Mouse (Mus musculus) gastrocnemius, postnatal 10 days (tissue): ENCODE measurements at regions not wholly inside any gene's neighbourhood (a gene's known extent, or its start where the extent isn't known, plus 50 kb on each side); places are given as distances from the start of the nearest gene placed in this dataset.
A peak's percentile ranks its signal among the peaks of the same experiment; 100 is the strongest.

Source experiments
- DNase-seq: peaks from one replicate; pipeline ENCODE4 v3.0.0; 2021; ENCODE audit warnings: mixed read lengths

DNA sequence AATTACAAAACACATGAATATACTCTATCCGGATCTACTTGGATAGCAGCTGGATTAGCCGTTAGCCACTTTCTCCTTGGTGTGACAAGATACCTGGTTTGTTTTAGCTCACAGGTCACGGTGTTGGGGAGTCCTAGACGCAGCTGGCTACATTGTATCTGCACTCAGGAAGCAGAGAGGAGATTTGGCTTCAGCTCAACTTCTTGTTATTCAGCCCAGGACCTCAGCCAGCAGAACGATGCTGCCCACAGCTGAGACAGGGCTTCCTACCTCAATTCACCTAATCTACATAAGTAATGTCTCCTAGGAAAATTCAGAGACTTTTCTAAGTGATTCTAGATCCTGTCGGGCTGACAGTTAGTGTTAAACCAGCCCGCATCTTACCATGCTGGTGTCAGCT is 289.4 kb downstream of the 3100002H09Rik start:
- no peak for DNase-seq

DNA sequence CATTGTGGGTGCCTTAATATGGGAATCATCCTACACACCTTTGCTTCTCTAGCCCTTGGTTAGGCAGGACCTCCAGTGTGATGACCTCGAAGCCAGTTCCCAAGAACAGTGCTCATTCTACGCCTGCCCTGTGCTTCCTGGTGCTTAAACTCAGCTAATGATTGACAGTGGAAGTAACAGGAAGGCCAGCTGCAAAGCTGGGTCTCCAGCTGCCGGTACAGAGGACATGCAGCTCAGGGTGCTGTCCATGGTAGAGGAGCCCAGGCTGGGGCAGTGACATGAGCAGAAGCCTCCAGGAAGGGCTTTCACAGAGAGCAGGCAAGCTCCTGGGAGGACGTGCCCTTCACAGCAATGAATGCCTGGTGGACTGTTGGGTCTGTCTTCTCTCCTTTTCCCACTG is 293.6 kb downstream of the 3100002H09Rik start:
- no peak for DNase-seq

DNA sequence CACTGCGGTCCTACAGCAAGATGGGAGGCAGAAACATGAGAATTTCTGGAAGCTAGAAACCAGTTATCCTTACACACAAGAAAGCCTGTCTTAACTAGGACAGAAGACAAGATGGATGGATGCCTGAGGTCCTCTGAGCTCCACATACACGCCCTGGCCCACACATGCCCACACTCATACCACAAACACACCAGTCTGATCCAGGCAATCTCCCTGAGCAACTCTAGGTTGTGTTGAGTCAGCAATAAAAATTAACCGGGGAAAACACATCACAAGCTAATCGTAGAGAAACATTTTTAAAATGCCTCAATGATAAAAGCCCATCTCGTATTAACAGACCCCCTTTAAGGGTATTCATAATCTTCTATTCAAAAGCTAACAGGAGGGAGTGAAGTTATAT is 298.9 kb downstream of the 3100002H09Rik start:
- DNase-seq: no peak

GRCm38 (mm10) chr4:124310594-124310993 is 300.0 kb downstream of the 3100002H09Rik start:
- no peak for DNase-seq

DNA sequence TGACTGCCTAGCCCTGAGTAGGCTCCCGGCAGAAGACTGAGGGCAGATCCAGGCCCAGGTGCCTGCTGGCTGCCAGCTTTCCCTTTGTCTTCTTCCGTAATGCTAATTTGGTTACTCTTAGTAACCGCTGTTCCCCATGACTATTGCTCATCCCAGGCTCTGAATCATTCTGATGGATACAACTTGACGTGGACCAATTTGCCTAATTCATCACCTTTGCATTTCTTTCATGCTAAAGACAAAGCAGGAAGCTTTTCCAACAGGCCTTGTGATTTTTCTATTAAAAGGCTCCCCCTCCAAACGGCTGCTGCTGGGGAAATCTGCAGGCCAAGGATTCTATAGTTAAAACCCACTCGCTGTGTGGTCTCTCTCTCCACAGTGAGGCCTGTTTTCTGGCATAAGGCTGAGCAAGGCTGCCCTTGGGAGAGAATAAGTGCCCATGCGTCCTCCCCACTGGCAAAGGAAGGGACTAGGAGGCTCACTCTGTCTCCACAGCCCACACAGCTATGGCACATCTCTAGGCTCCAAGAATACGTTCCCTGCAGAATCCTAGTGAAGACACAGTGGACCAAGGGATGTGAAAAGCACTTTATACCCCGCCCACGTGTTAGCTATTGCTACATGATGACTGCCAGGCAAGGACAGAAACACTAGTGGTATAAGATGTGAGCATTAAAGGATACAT is 304.6 kb downstream of the 3100002H09Rik start:
- DNase-seq: no peak

GRCm38 (mm10) chr4:124302950-124303349 is 307.7 kb downstream of the 3100002H09Rik start:
- no peak for DNase-seq

DNA sequence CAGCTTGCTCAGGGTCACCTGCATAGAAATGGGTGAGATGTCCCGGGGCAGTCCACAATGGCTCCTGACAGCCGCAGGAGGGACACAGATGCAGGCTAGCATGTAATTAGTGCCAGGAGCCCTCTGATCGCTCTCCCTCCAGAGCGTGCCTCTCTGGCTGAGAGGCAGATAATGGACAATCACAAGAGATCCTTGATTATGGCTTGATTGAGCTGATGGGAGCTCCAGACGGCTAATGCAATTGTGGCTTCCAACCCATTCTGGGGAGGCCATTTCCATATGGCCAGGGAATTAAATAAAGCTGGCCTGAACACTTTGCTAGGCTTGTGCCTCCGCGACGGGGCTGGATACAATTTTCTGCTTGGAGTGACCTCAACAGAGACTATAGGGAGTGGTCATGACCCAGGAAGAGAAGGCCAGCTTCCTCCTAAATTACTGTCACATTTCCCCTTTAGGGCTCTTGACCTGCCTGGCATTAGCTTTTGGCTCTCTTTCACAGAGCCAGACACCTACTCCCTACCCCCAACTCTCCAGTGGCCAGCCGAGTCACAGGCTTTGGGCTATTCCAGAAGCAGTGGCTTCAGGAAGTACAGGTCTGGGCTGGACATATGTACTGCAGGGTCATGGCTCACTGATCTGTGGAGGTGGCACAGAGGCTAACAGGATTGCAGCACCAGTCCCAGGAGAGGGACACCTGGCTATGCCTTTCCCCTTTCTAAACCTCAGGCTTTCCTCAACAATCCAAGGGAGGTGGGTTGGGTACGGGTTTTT is 311.8 kb downstream of the 3100002H09Rik start:
- DNase-seq: no peak

GRCm38 (mm10) chr4:124292254-124292653 is 318.3 kb downstream of the 3100002H09Rik start:
- DNase-seq: no peak

DNA sequence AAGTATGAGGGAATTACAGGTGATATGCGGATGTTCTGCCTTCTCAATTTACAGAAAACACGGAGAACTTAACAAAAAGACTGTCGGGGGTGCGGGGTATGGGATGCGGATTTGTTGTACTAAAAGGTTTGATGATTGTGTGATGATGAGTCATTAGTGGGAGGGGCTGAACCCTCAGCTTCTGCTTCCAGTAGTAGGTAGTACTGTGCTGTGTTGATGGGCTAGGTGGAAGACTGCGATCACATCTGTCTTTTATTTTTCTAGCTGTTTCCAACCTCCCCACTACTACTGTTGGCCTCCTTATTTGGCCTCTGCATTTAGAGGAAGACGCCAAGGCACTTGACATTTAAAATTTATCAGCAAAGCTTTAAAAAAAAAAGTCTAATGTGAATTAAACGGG is 318.8 kb downstream of the 3100002H09Rik start:
- DNase-seq: no peak

GRCm38 (mm10) chr4:124287471-124287870 is 323.1 kb downstream of the 3100002H09Rik start:
- peak; percentile 23 for DNase-seq

- no peak for DNase-seq
Observed at GRCm38 (mm10) chr4:124278681-124279080, 331.9 kb downstream of the 3100002H09Rik start.

DNA sequence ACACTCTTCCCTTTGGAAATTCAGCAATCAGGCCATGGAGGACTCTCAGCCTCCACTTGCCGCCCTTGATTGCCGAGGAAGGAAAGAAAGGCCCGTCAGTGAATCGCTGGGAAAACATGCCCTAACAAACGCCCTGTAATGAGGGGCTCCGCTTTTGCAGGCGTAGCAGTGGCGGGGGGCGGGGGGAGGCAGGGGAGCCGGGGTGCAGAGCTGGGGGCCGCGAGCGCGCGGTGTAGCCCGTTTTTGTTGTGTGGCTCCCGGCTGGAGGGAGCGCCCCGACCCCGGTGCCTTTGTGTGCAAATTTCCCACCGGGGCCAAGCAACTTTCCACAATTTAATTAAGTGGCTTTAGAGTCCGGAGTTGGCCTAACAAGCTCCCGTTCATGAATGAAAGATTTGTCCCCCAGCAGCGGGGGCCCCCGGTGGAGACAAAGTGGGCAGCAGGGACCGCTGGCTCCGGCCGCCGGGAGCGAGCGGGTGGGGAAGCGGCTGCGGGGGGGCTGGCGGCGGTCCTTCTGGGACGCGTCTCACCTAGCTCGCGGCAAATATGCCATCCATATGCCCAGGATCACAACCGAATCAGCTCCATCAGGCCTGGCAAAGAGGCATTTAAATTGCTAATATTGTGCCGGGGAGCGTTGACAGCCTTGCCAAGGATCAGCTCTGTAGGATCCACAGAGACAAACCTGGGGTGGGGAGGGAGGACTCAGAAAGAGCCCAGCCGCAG is 333.0 kb downstream of the 3100002H09Rik start:
- peak; percentile 7 for DNase-seq

- no peak for DNase-seq
Observed at GRCm38 (mm10) chr4:124276741-124277455, 333.7 kb downstream of the 3100002H09Rik start.

- no peak for DNase-seq
Observed at GRCm38 (mm10) chr4:124272002-124272401, 338.6 kb downstream of the 3100002H09Rik start.

GRCm38 (mm10) chr4:124268404-124268803 is 342.2 kb downstream of the 3100002H09Rik start:
- DNase-seq: no peak

DNA sequence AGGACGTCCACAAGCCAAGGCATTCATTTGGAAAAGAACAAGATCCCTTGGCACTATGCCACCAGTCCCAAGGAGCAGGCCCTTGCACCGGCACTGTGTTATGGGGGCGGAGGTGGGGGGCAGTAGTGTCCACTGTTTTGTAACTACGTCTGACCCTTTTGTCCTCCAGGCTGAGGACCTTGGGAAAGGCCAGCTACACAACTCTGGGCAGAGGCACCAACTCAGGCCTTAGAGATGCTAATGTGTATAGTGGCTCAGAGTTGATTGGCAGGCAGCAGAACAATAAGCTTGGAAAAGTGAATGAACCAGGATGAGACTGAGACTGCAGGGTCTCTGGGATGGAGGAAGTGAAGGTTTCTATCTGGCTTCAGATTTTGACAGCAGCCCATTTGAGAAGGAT is 344.0 kb downstream of the 3100002H09Rik start:
- DNase-seq: no peak

- no peak for DNase-seq
Observed at GRCm38 (mm10) chr4:124265527-124265926, 345.1 kb downstream of the 3100002H09Rik start.

DNA sequence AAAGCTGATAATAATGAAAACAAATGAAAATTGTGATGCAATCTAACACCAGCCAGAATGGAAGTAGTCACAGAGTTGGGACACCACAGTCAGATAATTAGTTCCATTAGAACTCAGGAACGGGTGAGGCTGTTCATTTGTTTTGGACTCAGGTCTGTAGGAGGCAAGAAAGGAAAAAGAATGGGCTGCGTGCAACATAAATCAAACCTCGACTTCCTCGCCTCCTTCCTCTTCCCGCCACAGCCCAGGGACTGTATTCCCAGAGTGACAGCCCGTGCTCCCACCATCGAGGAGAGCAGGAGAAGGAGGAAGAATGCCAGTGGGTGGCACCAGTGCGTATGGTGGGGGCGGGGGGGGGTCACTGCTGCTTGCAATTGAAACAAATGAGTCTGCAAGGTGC is 339.2 kb upstream of the 4930535I16Rik start:
- no peak for DNase-seq

DNA sequence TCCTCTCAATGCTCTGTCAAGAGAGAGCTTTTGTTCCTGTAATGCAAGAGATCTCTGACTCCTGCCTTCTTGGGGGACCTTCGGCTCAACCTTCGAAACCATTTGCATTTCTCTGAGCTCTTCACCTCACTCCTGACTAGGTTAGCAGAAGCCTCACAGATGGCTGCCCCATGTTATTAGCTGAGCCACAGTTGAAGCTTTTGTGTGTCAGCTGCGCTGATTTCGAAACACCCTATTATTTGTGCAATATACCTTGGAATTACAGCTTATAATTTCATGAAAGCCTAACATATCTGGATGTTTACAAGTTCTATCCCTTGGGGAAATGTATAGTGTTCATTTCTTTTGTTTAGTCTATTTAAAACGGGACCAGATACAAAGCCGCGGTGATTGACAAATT is 338.7 kb upstream of the 4930535I16Rik start:
- DNase-seq: no peak

DNA sequence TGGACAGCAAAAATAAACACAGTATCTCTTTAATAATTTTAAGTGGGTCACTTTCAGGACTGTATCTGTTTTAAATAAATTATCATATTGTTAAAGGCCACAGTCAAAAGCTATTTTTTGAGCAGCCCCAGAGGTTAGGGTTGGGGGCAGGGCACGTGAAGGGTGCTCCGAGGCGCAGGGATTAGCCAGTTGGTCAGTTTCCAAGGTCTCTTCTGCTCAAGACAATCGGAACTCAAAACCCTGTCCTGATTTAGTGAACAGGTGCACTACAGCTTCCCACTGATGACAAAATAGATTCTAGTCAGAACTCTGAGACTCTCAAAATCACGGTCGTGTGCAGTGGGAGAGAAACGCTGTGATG is 337.3 kb upstream of the 4930535I16Rik start:
- DNase-seq: no peak

DNA sequence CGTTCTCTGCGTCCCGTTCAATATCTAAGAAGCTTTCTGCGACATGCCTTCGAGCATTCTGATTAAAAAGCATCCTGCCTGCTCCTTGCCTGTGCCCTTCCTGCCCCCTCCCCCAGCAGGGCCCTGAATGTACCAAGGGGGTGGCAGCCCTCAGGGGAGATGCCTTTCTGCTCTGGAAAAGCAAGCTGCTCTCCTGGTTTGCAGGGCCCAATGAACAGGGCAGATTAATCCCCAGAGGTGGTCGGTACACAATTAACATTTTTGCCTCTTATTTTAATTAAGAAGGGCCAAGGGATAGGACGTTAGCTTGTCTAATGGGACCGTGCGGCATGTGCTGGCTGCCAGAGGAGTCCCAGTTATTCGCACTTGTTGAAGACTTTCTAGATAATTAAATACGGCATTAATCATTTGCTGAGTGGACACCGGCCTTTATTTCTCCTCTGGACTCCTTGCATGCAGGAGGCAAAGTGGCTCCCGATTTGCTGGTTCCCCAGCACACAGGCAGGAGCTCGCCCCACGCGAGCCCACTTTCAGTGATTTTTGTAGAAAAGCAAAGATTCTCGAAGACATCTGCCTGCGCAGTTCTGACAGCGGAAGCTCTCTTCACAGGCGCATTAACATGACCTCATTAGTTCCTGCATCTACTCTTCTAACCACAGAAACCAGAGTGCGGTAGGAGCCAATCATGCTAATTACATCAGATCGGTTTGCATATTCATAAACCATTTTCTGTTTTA is 336.8 kb upstream of the 4930535I16Rik start:
- DNase-seq: no peak

DNA sequence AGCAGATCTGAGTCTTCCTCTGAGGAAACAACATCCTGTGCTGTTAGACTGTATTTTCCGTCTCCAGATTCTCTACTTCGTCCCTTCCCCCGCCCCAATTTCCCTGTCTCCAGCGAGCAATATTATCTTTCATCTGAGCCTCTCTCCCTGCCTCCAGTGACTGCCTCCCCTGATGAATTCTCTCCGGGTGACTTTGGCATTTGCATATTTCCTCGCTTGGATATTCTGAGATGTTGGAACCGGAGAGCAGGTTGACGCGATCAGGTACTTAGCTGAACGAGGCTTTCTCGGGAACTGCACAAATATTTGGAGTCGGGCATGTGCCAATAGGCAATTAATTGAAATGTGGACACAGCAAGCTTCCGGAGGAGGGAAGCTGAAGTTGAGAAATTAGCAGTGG is 323.8 kb upstream of the 4930535I16Rik start:
- no peak for DNase-seq
